Mouse (Mus musculus) myocyte (in vitro differentiated cells): ENCODE data around the gene Ascl2.

ENCODE experiments used
- CEBPB ChIP-seq: IDR thresholded peaks from 2 replicates; pipeline ENCODE4 v1.6.1; 2011; ENCODE audit warnings: mild to moderate bottlenecking, moderate library complexity; ENCODE audit not compliant: poor library complexity, insufficient read depth, severe bottlenecking
- E2F4 ChIP-seq: IDR thresholded peaks from one replicate; pipeline ENCODE4 v1.6.1; 2011; ENCODE audit warnings: mild to moderate bottlenecking, control low read depth, moderate library complexity; ENCODE audit not compliant: insufficient read depth
- MAX ChIP-seq: IDR thresholded peaks from one replicate; pipeline ENCODE4 v1.6.1; 2011; ENCODE audit warnings: low read depth, mild to moderate bottlenecking, control low read depth
- MYOD1 ChIP-seq, 3 experiments: IDR thresholded peaks; one replicate each; pipeline ENCODE4 v1.6.1; 2011; ENCODE audit warnings: control low read depth in 2 of 3, low read depth in 2 of 3, mild to moderate bottlenecking in 2 of 3, moderate library complexity in 1 of 3; ENCODE audit not compliant: insufficient read length in 2 of 3, control insufficient read depth in 1 of 3
- MYOG ChIP-seq, 3 experiments: IDR thresholded peaks; one replicate each; pipeline ENCODE4 v1.6.1; 2011; ENCODE audit warnings: control low read depth in 2 of 3, low read depth in 2 of 3, mild to moderate bottlenecking in 2 of 3; ENCODE audit not compliant: insufficient read length in 2 of 3, control insufficient read depth in 1 of 3, insufficient read depth in 1 of 3
- POLR2A ChIP-seq: IDR thresholded peaks from one replicate; pipeline ENCODE4 v1.6.1; 2011; ENCODE audit warnings: low read depth, mild to moderate bottlenecking, control low read depth, moderate library complexity; ENCODE audit not compliant: insufficient read length
- POLR2AphosphoS2 ChIP-seq: IDR thresholded peaks from one replicate; pipeline ENCODE4 v1.6.1; 2011; ENCODE audit warnings: low read depth, control low read depth; ENCODE audit not compliant: insufficient read length
- REST ChIP-seq: IDR thresholded peaks from one replicate; pipeline ENCODE4 v1.6.1; 2011; ENCODE audit warnings: mild to moderate bottlenecking, control low read depth, moderate library complexity; ENCODE audit not compliant: insufficient read depth, insufficient read length
- TCF12 ChIP-seq: IDR thresholded peaks from one replicate; pipeline ENCODE4 v1.6.1; 2011; ENCODE audit warnings: mild to moderate bottlenecking, control low read depth; ENCODE audit not compliant: poor library complexity, insufficient read depth, severe bottlenecking
- TCF3 ChIP-seq: IDR thresholded peaks from one replicate; pipeline ENCODE4 v1.6.1; 2011; ENCODE audit warnings: low read depth, control low read depth; ENCODE audit not compliant: insufficient read length
- USF1 ChIP-seq: IDR thresholded peaks from one replicate; pipeline ENCODE4 v1.6.1; 2011; ENCODE audit warnings: low read depth, mild to moderate bottlenecking, control low read depth, moderate library complexity

GRCm38 (mm10) chr7:143014862-143015659 is 46.0 kb upstream of the Ascl2 start:
- no peak for TF ChIP-seq TCF3
- TF ChIP-seq CEBPB, result no peak
- no peak for TF ChIP-seq POLR2A
- no peak for TF ChIP-seq TCF12
- no peak for TF ChIP-seq USF1
- TF ChIP-seq POLR2AphosphoS2, result peak; percentile 48
- TF ChIP-seq MAX, result no peak
- no peak for TF ChIP-seq REST
- peak in 2 of 3 experiments; percentile 33 to 73 for TF ChIP-seq MYOG (IDR thresholded peaks at IDR 0.05; ENCODE audit: control insufficient read depth in 1 of 3, insufficient read depth in 1 of 3, insufficient read length in 2 of 3, low read depth in 2 of 3)
- TF ChIP-seq E2F4, result no peak
- TF ChIP-seq MYOD1 (IDR thresholded peaks at IDR 0.05; ENCODE audit: control insufficient read depth in 1 of 3, insufficient read length in 2 of 3, low read depth in 2 of 3), result no peak
